Mouse (Mus musculus) lung, adult 2 months (tissue): ENCODE measurements at regions not wholly inside any gene's neighbourhood (a gene's known extent, or its start where the extent isn't known, plus 50 kb on each side); places are given as distances from the start of the nearest gene placed in this dataset.

Source experiments
- CTCF ChIP-seq: fragments of 200-500 bp; IDR thresholded peaks from 2 replicates; pipeline ENCODE4 v1.5.1; 2011; ENCODE audit warnings: mild to moderate bottlenecking, low read length, control low read depth; ENCODE audit not compliant: insufficient read depth
- POLR2A ChIP-seq: fragments of 200-500 bp; IDR thresholded peaks from 2 replicates; pipeline ENCODE4 v1.6.1; 2011; ENCODE audit warnings: low read depth, mild to moderate bottlenecking, control low read depth, low read length, borderline replicate concordance; ENCODE audit errors: extremely low read depth

DNA sequence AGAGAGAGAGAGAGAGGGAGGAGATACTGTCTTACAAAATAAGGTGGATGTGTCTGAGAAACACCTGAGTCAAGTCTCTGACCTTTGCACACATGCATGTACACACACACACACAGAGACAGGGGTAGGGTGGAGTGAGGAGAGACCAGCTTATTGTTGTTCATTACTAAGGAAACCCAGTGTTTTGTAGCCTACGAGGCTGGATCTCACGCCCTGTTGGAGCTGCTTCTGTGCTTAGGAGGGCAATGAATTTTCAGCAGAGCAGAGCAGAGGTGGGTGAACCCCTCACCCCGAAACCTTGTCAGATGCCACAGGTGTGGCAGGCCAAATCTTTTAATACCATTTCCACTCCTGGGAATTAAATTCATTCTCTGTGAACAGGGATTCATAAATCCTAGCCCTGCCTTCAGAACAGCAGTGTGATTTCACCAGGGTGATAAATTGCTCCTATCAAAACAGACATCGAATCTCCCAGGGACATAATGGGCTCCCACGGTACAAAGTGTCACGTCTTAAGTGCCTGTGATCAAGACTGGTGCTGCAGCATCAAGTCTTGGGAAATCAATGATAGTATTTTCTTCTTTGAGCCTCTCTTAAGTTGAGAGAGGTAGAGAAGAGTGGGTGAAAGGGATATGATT lies 175.3 kb upstream of the Id2 start:
- TF ChIP-seq CTCF (no peak), POLR2A (no peak)
